Comparison of ENCODE assay signal across 10 mouse cellular contexts in genomic region chr7:70329521-70330206, GRCm38 (mm10). TPM values are rescaled to one million over a fixed set of nuclear protein-coding genes. Genes with fewer than 3 reads are reported as not detected.
DNase-seq lines count a peak whose midpoint lies in the region; ATAC-seq and TF ChIP-seq lines count a peak whose summit lies in the region.
"Had no signal": no experiment of that assay in that cellular context is flagged by ENCODE, and none has a peak within 500 bp of the region (broad histone marks: within the 10 kb centered on the region; RNA-seq: fewer than 3 reads in every experiment).

No protein-coding gene starts in this region.

- ATAC-seq in forebrain, embryonic 12.5 days (ENCODE audit: low FRiP score), result 0 out of 2 replicates have a peak, but pooled peaks have one; percentile 12
- no peak for ATAC-seq in hindbrain, embryonic 16.5 days
- ATAC-seq in CD4-positive, CD25-positive, alpha-beta regulatory T cell, adult 4 months, result no peak

- WGBS in forebrain, embryonic 12.5 days, result 2% methylated on average over 19 of the region's 19 CpGs
- WGBS in hindbrain, embryonic 16.5 days, result 15% methylated on average over 19 of the region's 19 CpGs
- WGBS in olfactory bulb, adult 2 months, result 12% methylated on average over 19 of the region's 19 CpGs

- peak; percentile 81 for DNase-seq in embryo, embryonic 10.5 days (ENCODE audit: low spot score)
- no peak for DNase-seq in kidney, postnatal 36 days
- DNase-seq in cerebellum, postnatal 14 days, result no peak
- DNase-seq: liver, embryonic 13.5 days; lung, postnatal 4 days; thymus, postnatal 25 days had no signal

- no peaks in the 10 kb centered on the region for H3K36me3 ChIP-seq in forebrain, embryonic 12.5 days (replicated peaks)
- H3K36me3 ChIP-seq in hindbrain, embryonic 16.5 days (ENCODE audit: control insufficient read depth, insufficient read depth, low read length), result no peaks in the 10 kb centered on the region
- H3K36me3 ChIP-seq: liver, embryonic 13.5 days had no signal

- H3K27ac ChIP-seq in forebrain, embryonic 12.5 days, result peak overlapping the region; percentile 93
- H3K27ac ChIP-seq in hindbrain, embryonic 16.5 days (ENCODE audit: low read depth, low read length), result peak overlapping the region; percentile 34; the same call in 1 of the 2 replicates
- H3K27ac ChIP-seq in olfactory bulb, adult 2 months (ENCODE audit: insufficient read depth, low read depth, low read length), result 0 out of 2 replicates have a peak overlapping the region, but pooled peaks have one; percentile 26
- H3K27ac ChIP-seq: liver, embryonic 13.5 days had no signal

- peaks cover 92% of the 10 kb centered on the region for H3K27me3 ChIP-seq in forebrain, embryonic 12.5 days
- peaks cover 33% of the 10 kb centered on the region for H3K27me3 ChIP-seq in hindbrain, embryonic 16.5 days (replicated peaks; ENCODE audit: control insufficient read depth, insufficient read depth, low read length)

- TF ChIP-seq POLR2A in olfactory bulb, adult 2 months (IDR thresholded peaks at IDR 0.05; ENCODE audit: insufficient read depth, low read depth, low read length), result no peak

- TF ChIP-seq CTCF in olfactory bulb, adult 2 months (IDR thresholded peaks at IDR 0.05; ENCODE audit: insufficient read depth, low read depth, low read length), result no peak

- H3K4me3 ChIP-seq in forebrain, embryonic 12.5 days (replicated peaks), result peak overlapping the region; percentile 41
- H3K4me3 ChIP-seq in hindbrain, embryonic 16.5 days (ENCODE audit: low read length), result no peak overlapping the region
- H3K4me3 ChIP-seq in olfactory bulb, adult 2 months (ENCODE audit: insufficient read depth, low read depth, low read length), result no peak overlapping the region
- H3K4me3 ChIP-seq: liver, embryonic 13.5 days had no signal

- H3K4me1 ChIP-seq in forebrain, embryonic 12.5 days, result peaks cover 51% of the 10 kb centered on the region
- H3K4me1 ChIP-seq in hindbrain, embryonic 16.5 days (ENCODE audit: control insufficient read depth, insufficient read depth, low read depth, low read length), result peaks cover 2% of the 10 kb centered on the region
- peaks cover 7% of the 10 kb centered on the region; the same call in 1 of the 2 replicates for H3K4me1 ChIP-seq in olfactory bulb, adult 2 months (ENCODE audit: control insufficient read depth, insufficient read depth, low read length)
- H3K4me1 ChIP-seq: liver, embryonic 13.5 days had no signal

- H3K9me3 ChIP-seq in forebrain, embryonic 12.5 days, result no peaks in the 10 kb centered on the region
- no peaks in the 10 kb centered on the region for H3K9me3 ChIP-seq in hindbrain, embryonic 16.5 days (ENCODE audit: control insufficient read depth, low read length)
- H3K9me3 ChIP-seq: liver, embryonic 13.5 days had no signal

- peak overlapping the region; percentile 66 for H3K4me2 ChIP-seq in forebrain, embryonic 12.5 days
- H3K4me2 ChIP-seq in hindbrain, embryonic 16.5 days (ENCODE audit: low read length), result peak overlapping the region; percentile 30

- peak overlapping the region; percentile 63; the same call in 1 of the 2 replicates for H3K9ac ChIP-seq in forebrain, embryonic 12.5 days
- H3K9ac ChIP-seq in hindbrain, embryonic 16.5 days (ENCODE audit: low read depth, low read length), result no peak overlapping the region; the same call in 1 of the 2 replicates
- H3K9ac ChIP-seq: liver, embryonic 13.5 days had no signal

RNA-seq across cellular contexts. Expression of gene Nr2f2, which starts 36.9 kb away (rescaled TPM):
- 129 and 162 TPM in 2 replicates for polyA plus RNA-seq in forebrain, embryonic 12.5 days (2016; fragmentation: Nextera tagmentation; extraction: Ambion mirVana)
- 63.1 and 68.9 TPM in 2 replicates for polyA plus RNA-seq in hindbrain, embryonic 16.5 days (2015; fragmentation: Nextera tagmentation; extraction: Ambion mirVana)
- polyA plus RNA-seq in olfactory bulb, adult 2 months (2012; ENCODE audit: insufficient read depth, insufficient read length, low replicate concordance, missing spikeins), result not detected in 2 replicates
- not detected for polyA plus RNA-seq in CD4-positive, CD25-positive, alpha-beta regulatory T cell, adult 4 months (2017; shearing (Covaris generic))

Comparison
In these comparisons a context has a peak if more than half of its experiments do, and no peak if none do; other contexts are left out.
1. H3K27ac ChIP-seq: peak in every context shown above with its lines; median percentile 93 in forebrain, embryonic 12.5 days; 34 in hindbrain, embryonic 16.5 days; 26 in olfactory bulb, adult 2 months.
2. RNA of gene Nr2f2, which starts 36.9 kb away (polyA plus RNA-seq): 129 to 162 TPM in forebrain, embryonic 12.5 days and 63.1 to 68.9 TPM in hindbrain, embryonic 16.5 days; not detected in olfactory bulb, adult 2 months and not detected in CD4-positive, CD25-positive, alpha-beta regulatory T cell, adult 4 months; every median in the first group is over 10 times any median in the second.